Mouse (Mus musculus): ENCODE measurements at regions not wholly inside any gene's neighbourhood (a gene's known extent, or its start where the extent isn't known, plus 50 kb on each side); places are given as distances from the start of the nearest gene placed in this dataset.
A peak's percentile ranks its signal among the peaks of the same experiment; 100 is the strongest.

- Histone ChIP-seq H3K4me3 (ENCODE audit: low read depth, low read length) (no peak overlapping the region), H3K9ac (ENCODE audit: low read depth, low read length) (no peak overlapping the region), H3K9me3 (ENCODE audit: control insufficient read depth, low read length) (no peaks in the 10 kb centered on the region), H3K36me3 (ENCODE audit: control insufficient read depth, insufficient read depth, low read length) (no peaks in the 10 kb centered on the region), H3K4me2 (replicated peaks; ENCODE audit: low read depth, low read length) (no peak overlapping the region), H3K27ac (ENCODE audit: low read depth, low read length) (no peak overlapping the region), H3K4me1 (replicated peaks; ENCODE audit: control insufficient read depth, insufficient read depth, low read length) (no peaks in the 10 kb centered on the region), H3K27me3 (ENCODE audit: control insufficient read depth, insufficient read depth, low read length) (no peaks in the 10 kb centered on the region)
- DNase-seq (ENCODE audit: low spot score) = no peak
- ATAC-seq (ENCODE audit: low FRiP score) = no peak
- WGBS = 86% methylated on average over 8 of the region's 8 CpGs
These were observed 144.0 kb upstream of the Cmc1 start for GRCm38 (mm10) chr9:118294011-118294410.

- ATAC-seq (ENCODE audit: low FRiP score) = no peak
- no peaks in the 10 kb centered on the region for H3K4me1 ChIP-seq (replicated peaks; ENCODE audit: control insufficient read depth, insufficient read depth, low read length)
- H3K9me3 ChIP-seq (ENCODE audit: control insufficient read depth, low read length) = no peaks in the 10 kb centered on the region
- DNase-seq (ENCODE audit: low spot score) = no peak
- no peak overlapping the region for H3K4me3 ChIP-seq (ENCODE audit: low read depth, low read length)
- no peak overlapping the region for H3K4me2 ChIP-seq (replicated peaks; ENCODE audit: low read depth, low read length)
- no peaks in the 10 kb centered on the region for H3K27me3 ChIP-seq (ENCODE audit: control insufficient read depth, insufficient read depth, low read length)
- 71% methylated on average over 11 of the region's 11 CpGs for WGBS
- no peak overlapping the region for H3K27ac ChIP-seq (ENCODE audit: low read depth, low read length)
- H3K9ac ChIP-seq (ENCODE audit: low read depth, low read length) = no peak overlapping the region
- H3K36me3 ChIP-seq (ENCODE audit: control insufficient read depth, insufficient read depth, low read length) = no peaks in the 10 kb centered on the region
These were observed 152.9 kb upstream of the Cmc1 start for GRCm38 (mm10) chr9:118302785-118303384.

- no peak overlapping the region for H3K27ac ChIP-seq (ENCODE audit: low read depth, low read length)
- 81% methylated on average over 18 of the region's 18 CpGs for WGBS
- H3K9ac ChIP-seq (ENCODE audit: low read depth, low read length) = no peak overlapping the region
- DNase-seq (ENCODE audit: low spot score) (no peak), ATAC-seq (ENCODE audit: low FRiP score) (0 out of 2 replicates have a peak, but pooled peaks have one; percentile 33)
- H3K36me3 ChIP-seq (ENCODE audit: control insufficient read depth, insufficient read depth, low read length) = no peaks in the 10 kb centered on the region
- H3K4me1 ChIP-seq (replicated peaks; ENCODE audit: control insufficient read depth, insufficient read depth, low read length) = no peaks in the 10 kb centered on the region
- no peaks in the 10 kb centered on the region for H3K9me3 ChIP-seq (ENCODE audit: control insufficient read depth, low read length)
- H3K27me3 ChIP-seq (ENCODE audit: control insufficient read depth, insufficient read depth, low read length) = no peaks in the 10 kb centered on the region
- no peak overlapping the region for H3K4me3 ChIP-seq (ENCODE audit: low read depth, low read length)
- H3K4me2 ChIP-seq (replicated peaks; ENCODE audit: low read depth, low read length) = no peak overlapping the region
These were observed 159.5 kb upstream of the Eomes start for GRCm38 (mm10) chr9:118318357-118319140.

GRCm38 (mm10) chr9:118323796-118324195, 154.2 kb upstream of the Eomes start:
- no peak for DNase-seq (ENCODE audit: low spot score)

GRCm38 (mm10) chr9:118326656-118327055, 151.4 kb upstream of the Eomes start:
- Histone ChIP-seq H3K4me1 (replicated peaks; ENCODE audit: control insufficient read depth, insufficient read depth, low read length) (no peaks in the 10 kb centered on the region), H3K4me3 (ENCODE audit: low read depth, low read length) (no peak overlapping the region), H3K27ac (ENCODE audit: low read depth, low read length) (no peak overlapping the region), H3K36me3 (ENCODE audit: control insufficient read depth, insufficient read depth, low read length) (no peaks in the 10 kb centered on the region), H3K9me3 (ENCODE audit: control insufficient read depth, low read length) (no peaks in the 10 kb centered on the region), H3K9ac (ENCODE audit: low read depth, low read length) (no peak overlapping the region), H3K4me2 (replicated peaks; ENCODE audit: low read depth, low read length) (no peak overlapping the region), H3K27me3 (ENCODE audit: control insufficient read depth, insufficient read depth, low read length) (no peaks in the 10 kb centered on the region)
- DNase-seq (ENCODE audit: low spot score) = no peak
- WGBS = 61% methylated on average over 9 of the region's 9 CpGs
- ATAC-seq (ENCODE audit: low FRiP score) = no peak

More at GRCm38 (mm10) chr9:118323796-118324195, 154.2 kb upstream of the Eomes start:
- no peak overlapping the region for H3K4me3 ChIP-seq (ENCODE audit: low read depth, low read length)
- H3K4me1 ChIP-seq (replicated peaks; ENCODE audit: control insufficient read depth, insufficient read depth, low read length) = no peaks in the 10 kb centered on the region
- 41% methylated on average over 12 of the region's 12 CpGs for WGBS
- no peaks in the 10 kb centered on the region for H3K27me3 ChIP-seq (ENCODE audit: control insufficient read depth, insufficient read depth, low read length)
- ATAC-seq (ENCODE audit: low FRiP score) = no peak
- H3K9me3 ChIP-seq (ENCODE audit: control insufficient read depth, low read length) = no peaks in the 10 kb centered on the region
- no peak overlapping the region for H3K27ac ChIP-seq (ENCODE audit: low read depth, low read length)
- H3K4me2 ChIP-seq (replicated peaks; ENCODE audit: low read depth, low read length) = no peak overlapping the region
- no peaks in the 10 kb centered on the region for H3K36me3 ChIP-seq (ENCODE audit: control insufficient read depth, insufficient read depth, low read length)
- H3K9ac ChIP-seq (ENCODE audit: low read depth, low read length) = no peak overlapping the region

GRCm38 (mm10) chr9:118327904-118328303, 150.1 kb upstream of the Eomes start:
- Histone ChIP-seq H3K27me3 (ENCODE audit: control insufficient read depth, insufficient read depth, low read length) (no peaks in the 10 kb centered on the region), H3K4me1 (replicated peaks; ENCODE audit: control insufficient read depth, insufficient read depth, low read length) (no peaks in the 10 kb centered on the region), H3K27ac (ENCODE audit: low read depth, low read length) (no peak overlapping the region), H3K9ac (ENCODE audit: low read depth, low read length) (no peak overlapping the region), H3K4me2 (replicated peaks; ENCODE audit: low read depth, low read length) (no peak overlapping the region), H3K4me3 (ENCODE audit: low read depth, low read length) (no peak overlapping the region), H3K9me3 (ENCODE audit: control insufficient read depth, low read length) (no peaks in the 10 kb centered on the region), H3K36me3 (ENCODE audit: control insufficient read depth, insufficient read depth, low read length) (no peaks in the 10 kb centered on the region)
- 87% methylated on average over 6 of the region's 6 CpGs for WGBS
- ATAC-seq (ENCODE audit: low FRiP score) (no peak), DNase-seq (ENCODE audit: low spot score) (no peak)

GRCm38 (mm10) chr9:118341401-118341800, 136.6 kb upstream of the Eomes start:
- ATAC-seq (ENCODE audit: low FRiP score) (0 out of 2 replicates have a peak, but pooled peaks have one; percentile 25), DNase-seq (ENCODE audit: low spot score) (peak; percentile 21)
- Histone ChIP-seq H3K9ac (ENCODE audit: low read depth, low read length) (0 out of 2 replicates have a peak overlapping the region, but pooled peaks have one; percentile 34), H3K27ac (ENCODE audit: low read depth, low read length) (no peak overlapping the region), H3K36me3 (ENCODE audit: control insufficient read depth, insufficient read depth, low read length) (no peaks in the 10 kb centered on the region), H3K4me2 (replicated peaks; ENCODE audit: low read depth, low read length) (peak overlapping the region; percentile 32), H3K4me3 (ENCODE audit: low read depth, low read length) (peak overlapping the region; percentile 28), H3K27me3 (ENCODE audit: control insufficient read depth, insufficient read depth, low read length) (no peaks in the 10 kb centered on the region), H3K4me1 (replicated peaks; ENCODE audit: control insufficient read depth, insufficient read depth, low read length) (no peaks in the 10 kb centered on the region), H3K9me3 (ENCODE audit: control insufficient read depth, low read length) (no peaks in the 10 kb centered on the region)
- 34% methylated on average over 12 of the region's 12 CpGs for WGBS

- 92% methylated on average over 10 of the region's 10 CpGs for WGBS
These were observed 123.1 kb upstream of the Eomes start for GRCm38 (mm10) chr9:118354911-118355310.

GRCm38 (mm10) chr9:118357406-118357805, 120.6 kb upstream of the Eomes start:
- Histone ChIP-seq H3K27me3 (ENCODE audit: control insufficient read depth, insufficient read depth, low read length) (no peaks in the 10 kb centered on the region), H3K27ac (ENCODE audit: low read depth, low read length) (no peak overlapping the region), H3K36me3 (ENCODE audit: control insufficient read depth, insufficient read depth, low read length) (no peaks in the 10 kb centered on the region), H3K9ac (ENCODE audit: low read depth, low read length) (no peak overlapping the region), H3K4me2 (replicated peaks; ENCODE audit: low read depth, low read length) (no peak overlapping the region), H3K4me1 (replicated peaks; ENCODE audit: control insufficient read depth, insufficient read depth, low read length) (no peaks in the 10 kb centered on the region), H3K9me3 (ENCODE audit: control insufficient read depth, low read length) (no peaks in the 10 kb centered on the region), H3K4me3 (ENCODE audit: low read depth, low read length) (no peak overlapping the region)
- ATAC-seq (ENCODE audit: low FRiP score) = no peak
- WGBS = 91% methylated on average over 8 of the region's 8 CpGs
- DNase-seq (ENCODE audit: low spot score) = no peak

More at GRCm38 (mm10) chr9:118354911-118355310, 123.1 kb upstream of the Eomes start:
- no peak overlapping the region for H3K27ac ChIP-seq (ENCODE audit: low read depth, low read length)
- H3K4me1 ChIP-seq (replicated peaks; ENCODE audit: control insufficient read depth, insufficient read depth, low read length) = no peaks in the 10 kb centered on the region
- H3K9me3 ChIP-seq (ENCODE audit: control insufficient read depth, low read length) = no peaks in the 10 kb centered on the region
- no peak overlapping the region for H3K4me3 ChIP-seq (ENCODE audit: low read depth, low read length)
- H3K36me3 ChIP-seq (ENCODE audit: control insufficient read depth, insufficient read depth, low read length) = no peaks in the 10 kb centered on the region
- no peak for DNase-seq (ENCODE audit: low spot score)
- no peak overlapping the region for H3K4me2 ChIP-seq (replicated peaks; ENCODE audit: low read depth, low read length)
- H3K9ac ChIP-seq (ENCODE audit: low read depth, low read length) = no peak overlapping the region
- H3K27me3 ChIP-seq (ENCODE audit: control insufficient read depth, insufficient read depth, low read length) = no peaks in the 10 kb centered on the region
- no peak for ATAC-seq (ENCODE audit: low FRiP score)

Data from hindbrain, embryonic 11.5 days (tissue).